Mouse (Mus musculus) midbrain, embryonic 13.5 days (tissue): ENCODE results near the gene Elovl3. TPM values are rescaled to one million over a fixed set of nuclear protein-coding genes. Genes with fewer than 3 reads are reported as not detected.
"Not testable (repeated sequence)": the region's sequence is repeated elsewhere in the genome, so short reads cannot be mapped to it uniquely, and the experiment has no call there.

Experiments
- ATAC-seq: fragments of 200-750 bp; cut with Nextera tagmentation; 2 replicates; pipeline ENCODE4 v1.8.0; 2017; ENCODE audit warnings: mild to moderate bottlenecking, moderate TSS enrichment, moderate library complexity
- H3K27ac ChIP-seq: fragments of 300-500 bp; sonication (generic); 2 replicates; pipeline ENCODE4 v1.5.1; 2015; ENCODE audit warnings: inconsistent platforms, mild to moderate bottlenecking, moderate library complexity
- H3K27me3 ChIP-seq: fragments of 300-500 bp; sonication (generic); 2 replicates; pipeline ENCODE4 v1.6.1; 2015; ENCODE audit warnings: mild to moderate bottlenecking, inconsistent platforms
- H3K36me3 ChIP-seq: fragments of 300-500 bp; sonication (generic); 2 replicates; pipeline ENCODE4 v1.6.1; 2015; ENCODE audit warnings: mild to moderate bottlenecking, inconsistent platforms
- H3K4me1 ChIP-seq: fragments of 300-500 bp; sonication (generic); replicated peaks from 2 replicates; pipeline ENCODE4 v1.6.1; 2015; ENCODE audit warnings: inconsistent platforms
- H3K4me2 ChIP-seq: fragments of 300-500 bp; sonication (generic); replicated peaks from 2 replicates; pipeline ENCODE4 v1.6.1; 2015; ENCODE audit warnings: moderate library complexity, mild to moderate bottlenecking, inconsistent platforms
- H3K4me3 ChIP-seq: fragments of 300-500 bp; sonication (generic); replicated peaks from 2 replicates; pipeline ENCODE4 v1.5.1; 2015; ENCODE audit warnings: mild to moderate bottlenecking, inconsistent platforms
- H3K9ac ChIP-seq: fragments of 300-500 bp; sonication (generic); replicated peaks from 2 replicates; pipeline ENCODE4 v1.6.1; 2015; ENCODE audit warnings: mild to moderate bottlenecking, inconsistent platforms
- H3K9me3 ChIP-seq: fragments of 300-500 bp; sonication (generic); 2 replicates; pipeline ENCODE4 v1.6.1; 2016; ENCODE audit warnings: mild to moderate bottlenecking, inconsistent platforms
- WGBS: fragments of 180-500 bp; shearing (Covaris S2); methylation state at CpG from one replicate; pipeline ENCODE4 v1.1.7; 2015; 5-methylcytosine and 5-hydroxymethylcytosine counted together
- polyA plus RNA-seq: library from polyadenylated mRNA; unstranded; fragments of >200 nt; fragmentation: Nextera tagmentation; extraction: Ambion mirVana; gene quantifications from 2 replicates; pipeline ENCODE4 v1.2.1, GENCODE M21; 2015

The Elovl3 gene
- polyA plus RNA-seq, 1 experiment from 2014 or later, result 1.1 TPM

- Histone ChIP-seq H3K9ac (peak overlapping the region; percentile 69), H3K4me1 (peaks cover 36% of the 10 kb centered on the region), H3K36me3 (no peaks in the 10 kb centered on the region), H3K27me3 (peaks cover 94% of the 10 kb centered on the region), H3K4me3 (peak overlapping the region; percentile 56), H3K4me2 (peak overlapping the region; percentile 94), H3K9me3 (no peaks in the 10 kb centered on the region), H3K27ac (no peak overlapping the region)
- 3% methylated on average over 49 of the region's 49 CpGs for WGBS
- peak; percentile 12; the same call in 1 of the 2 replicates for ATAC-seq
Measured at GRCm38 (mm10) chr19:46136639-46137580, 5.2 kb downstream of the Elovl3 start.

- no peak overlapping the region for H3K4me2 ChIP-seq
- H3K9me3 ChIP-seq, result no peaks in the 10 kb centered on the region
- no peak for ATAC-seq
- no peak overlapping the region for H3K4me3 ChIP-seq
- H3K27me3 ChIP-seq, result peaks cover 94% of the 10 kb centered on the region
- no peak overlapping the region for H3K27ac ChIP-seq
- H3K9ac ChIP-seq, result no peak overlapping the region
- 61% methylated on average over 2 of the region's 2 CpGs for WGBS
- peaks cover 33% of the 10 kb centered on the region for H3K4me1 ChIP-seq
- no peaks in the 10 kb centered on the region for H3K36me3 ChIP-seq
Measured at GRCm38 (mm10) chr19:46140324-46140723, 8.6 kb downstream of the Elovl3 start.

GRCm38 (mm10) chr19:46141091-46141490 lies 9.4 kb downstream of the Elovl3 start:
- Histone ChIP-seq H3K9me3 (no peaks in the 10 kb centered on the region), H3K4me2 (no peak overlapping the region), H3K4me1 (peaks cover 25% of the 10 kb centered on the region), H3K36me3 (no peaks in the 10 kb centered on the region), H3K9ac (no peak overlapping the region), H3K27me3 (peaks cover 95% of the 10 kb centered on the region), H3K27ac (no peak overlapping the region), H3K4me3 (no peak overlapping the region)
- ATAC-seq, result peak; percentile 35; the same call in 1 of the 2 replicates
- 12% methylated on average over 6 of the region's 6 CpGs for WGBS

- H3K9ac ChIP-seq, result peak within 1 kb of the TSS; percentile 56; the same call in 1 of the 2 replicates
- H3K27ac ChIP-seq, result no peak within 1 kb of the TSS
- H3K36me3 ChIP-seq, result no peaks in the 10 kb centered on the region
- H3K9me3 ChIP-seq, result no peaks in the 10 kb centered on the region
- peaks cover 21% of the 10 kb centered on the region for H3K4me1 ChIP-seq
- peak within 1 kb of the TSS; percentile 86 for H3K4me2 ChIP-seq
- 0 out of 2 replicates have a peak, but pooled peaks have one; percentile 0 for ATAC-seq
- under 1% methylated on average over 47 of the region's 47 CpGs for WGBS
- H3K4me3 ChIP-seq, result peak within 1 kb of the TSS; percentile 51
- H3K27me3 ChIP-seq, result peaks cover 83% of the 10 kb centered on the region
Measured at GRCm38 (mm10) chr19:46147511-46148371, 16.0 kb downstream of the Elovl3 start, which contains the start of gene Pitx3. TSS of gene Pitx3 (minus strand) at chr19:46148326.

- peaks cover 78% of the 10 kb centered on the region for H3K27me3 ChIP-seq
- H3K9ac ChIP-seq, result peak overlapping the region; percentile 56; the same call in 1 of the 2 replicates
- peaks cover 26% of the 10 kb centered on the region for H3K4me1 ChIP-seq
- WGBS, result 0% methylated on average over 27 of the region's 27 CpGs
- H3K36me3 ChIP-seq, result no peaks in the 10 kb centered on the region
- peak overlapping the region; percentile 86 for H3K4me2 ChIP-seq
- no peak overlapping the region for H3K27ac ChIP-seq
- no peaks in the 10 kb centered on the region for H3K9me3 ChIP-seq
- 0 out of 2 replicates have a peak, but pooled peaks have one; percentile 18 for ATAC-seq
- peak overlapping the region; percentile 51 for H3K4me3 ChIP-seq
Measured at GRCm38 (mm10) chr19:46148372-46148760, 16.7 kb downstream of the Elovl3 start.

- Histone ChIP-seq H3K4me3 (peak overlapping the region; percentile 51; the same call in 1 of the 2 replicates), H3K4me1 (peaks cover 33% of the 10 kb centered on the region), H3K9ac (no peak overlapping the region), H3K27me3 (peaks cover 70% of the 10 kb centered on the region), H3K36me3 (no peaks in the 10 kb centered on the region), H3K27ac (no peak overlapping the region), H3K9me3 (no peaks in the 10 kb centered on the region), H3K4me2 (peak overlapping the region; percentile 86)
- WGBS, result 27% methylated on average over 12 of the region's 12 CpGs
- no peak for ATAC-seq
Measured at GRCm38 (mm10) chr19:46149091-46149490, 17.4 kb downstream of the Elovl3 start.

GRCm38 (mm10) chr19:46152127-46152803 lies 20.6 kb downstream of the Elovl3 start, which contains the start of gene Gbf1:
TSS of gene Gbf1 (plus strand) at chr19:46152509.
- Histone ChIP-seq H3K27me3 (peaks cover 39% of the 10 kb centered on the region), H3K4me1 (peaks cover 59% of the 10 kb centered on the region), H3K27ac (peak within 1 kb of the TSS; percentile 76), H3K36me3 (0 out of 2 replicates have a peak, but pooled peaks cover 4% of the 10 kb centered on the region), H3K4me3 (peak within 1 kb of the TSS; percentile 95), H3K4me2 (peak within 1 kb of the TSS; percentile 81), H3K9me3 (no peaks in the 10 kb centered on the region), H3K9ac (peak within 1 kb of the TSS; percentile 83)
- peak; percentile 99 for ATAC-seq
- under 1% methylated on average over 37 of the region's 37 CpGs for WGBS

- WGBS, result 91% methylated on average over 3 of the region's 3 CpGs
- no peaks in the 10 kb centered on the region for H3K27me3 ChIP-seq
- H3K4me1 ChIP-seq, result no peaks in the 10 kb centered on the region
- no peak overlapping the region for H3K27ac ChIP-seq
- H3K4me3 ChIP-seq, result no peak overlapping the region
- H3K4me2 ChIP-seq, result no peak overlapping the region
- H3K9ac ChIP-seq, result no peak overlapping the region
- H3K36me3 ChIP-seq, result peaks cover 41% of the 10 kb centered on the region
- H3K9me3 ChIP-seq, result no peaks in the 10 kb centered on the region
- ATAC-seq, result no peak
Measured at GRCm38 (mm10) chr19:46165950-46166349, 34.3 kb downstream of the Elovl3 start.

- ATAC-seq, H3K27ac ChIP-seq, H3K27me3 ChIP-seq, H3K9me3 ChIP-seq, H3K4me3 ChIP-seq, H3K4me2 ChIP-seq, H3K4me1 ChIP-seq, H3K9ac ChIP-seq: not testable (repeated sequence)
- H3K36me3 ChIP-seq, result peaks cover 51% of the 10 kb centered on the region
- 92% methylated on average over 1 of the region's 2 CpGs for WGBS
Measured at GRCm38 (mm10) chr19:46167169-46167568, 35.5 kb downstream of the Elovl3 start.

- WGBS, result 59% methylated on average over 3 of the region's 3 CpGs
- peaks cover 53% of the 10 kb centered on the region for H3K36me3 ChIP-seq
- no peak overlapping the region for H3K9ac ChIP-seq
- no peaks in the 10 kb centered on the region for H3K9me3 ChIP-seq
- H3K27ac ChIP-seq, result no peak overlapping the region
- no peaks in the 10 kb centered on the region for H3K27me3 ChIP-seq
- no peak for ATAC-seq
- no peak overlapping the region for H3K4me3 ChIP-seq
- H3K4me2 ChIP-seq, result no peak overlapping the region
- H3K4me1 ChIP-seq, result no peaks in the 10 kb centered on the region
Measured at GRCm38 (mm10) chr19:46169396-46169795, 37.7 kb downstream of the Elovl3 start.

- no peaks in the 10 kb centered on the region for H3K9me3 ChIP-seq
- H3K4me2 ChIP-seq, result no peak overlapping the region
- H3K9ac ChIP-seq, result no peak overlapping the region
- H3K4me1 ChIP-seq, result no peaks in the 10 kb centered on the region
- no peak overlapping the region for H3K4me3 ChIP-seq
- H3K27ac ChIP-seq, result no peak overlapping the region
- H3K36me3 ChIP-seq, result peaks cover 49% of the 10 kb centered on the region
- no peak for ATAC-seq
- 43% methylated on average over 1 of the region's 1 CpGs for WGBS
- H3K27me3 ChIP-seq, result no peaks in the 10 kb centered on the region
Measured at GRCm38 (mm10) chr19:46169913-46170312, 38.2 kb downstream of the Elovl3 start.
